Mouse (Mus musculus) hindbrain, embryonic 15.5 days (tissue): Measurements from ENCODE around the gene Gast. TPM values are rescaled to one million over a fixed set of nuclear protein-coding genes. Genes with fewer than 3 reads are reported as not detected.

Experiments used
- ATAC-seq: fragments of 200-750 bp; cut with Nextera tagmentation; 2 replicates; pipeline ENCODE4 v1.8.0; 2017; ENCODE audit warnings: low read depth, moderate number of reproducible peaks, moderate TSS enrichment; ENCODE audit not compliant: low FRiP score
- H3K27ac ChIP-seq: fragments of 300-500 bp; sonication (generic); replicated peaks from 2 replicates; pipeline ENCODE4 v1.5.1; 2015; ENCODE audit warnings: mild to moderate bottlenecking, inconsistent platforms
- H3K27me3 ChIP-seq: fragments of 300-500 bp; sonication (generic); 2 replicates; pipeline ENCODE4 v1.6.1; 2015; ENCODE audit warnings: control low read depth, inconsistent platforms
- H3K36me3 ChIP-seq: fragments of 300-500 bp; sonication (generic); 2 replicates; pipeline ENCODE4 v1.6.1; 2015; ENCODE audit warnings: control low read depth, inconsistent platforms
- H3K4me1 ChIP-seq: fragments of 300-500 bp; sonication (generic); replicated peaks from 2 replicates; pipeline ENCODE4 v1.6.1; 2015; ENCODE audit warnings: control low read depth, inconsistent platforms
- H3K4me2 ChIP-seq: fragments of 300-500 bp; sonication (generic); 2 replicates; pipeline ENCODE4 v1.6.1; 2015; ENCODE audit warnings: moderate library complexity, mild to moderate bottlenecking, inconsistent platforms
- H3K4me3 ChIP-seq: fragments of 300-500 bp; sonication (generic); 2 replicates; pipeline ENCODE4 v1.5.1; 2015; ENCODE audit warnings: mild to moderate bottlenecking, inconsistent platforms
- H3K9ac ChIP-seq: fragments of 300-500 bp; sonication (generic); 2 replicates; pipeline ENCODE4 v1.6.1; 2015; ENCODE audit warnings: inconsistent platforms
- H3K9me3 ChIP-seq: fragments of 300-500 bp; sonication (generic); 2 replicates; pipeline ENCODE4 v1.6.1; 2016; ENCODE audit warnings: control low read depth, inconsistent platforms
- WGBS: fragments of 180-500 bp; shearing (Covaris S2); methylation state at CpG from one replicate; pipeline ENCODE4 v1.1.7; 2015; 5-methylcytosine and 5-hydroxymethylcytosine counted together
- polyA plus RNA-seq: library from polyadenylated mRNA; unstranded; fragments of >200 nt; fragmentation: Nextera tagmentation; extraction: Ambion mirVana; gene quantifications from 2 replicates; pipeline ENCODE4 v1.2.1, GENCODE M21; 2015

Gene Gast
- polyA plus RNA-seq, 1 experiment from 2014 or later: 0.38 TPM

DNA sequence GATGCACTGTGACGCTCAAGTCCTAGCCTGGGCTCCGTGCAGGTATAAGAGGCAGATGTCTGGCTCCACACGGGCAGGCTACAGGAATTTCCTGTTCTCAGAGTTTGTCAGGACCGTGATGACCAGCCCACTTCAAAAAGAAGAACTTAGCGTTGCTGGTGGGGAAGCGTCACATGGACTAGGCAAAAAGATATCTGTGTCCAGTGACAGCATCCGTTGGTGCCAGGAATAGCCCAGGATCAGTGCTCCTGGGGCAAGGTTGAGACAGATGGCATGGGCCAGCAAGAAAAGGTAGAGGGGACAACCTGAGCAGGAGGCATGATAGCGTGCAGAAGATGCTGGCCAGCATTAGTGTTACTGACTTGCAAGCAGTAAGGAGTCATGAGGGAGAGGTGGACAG lies 35.6 kb downstream of the Gast start:
- Histone ChIP-seq H3K27ac (no peak overlapping the region), H3K9me3 (no peaks in the 10 kb centered on the region), H3K27me3 (no peaks in the 10 kb centered on the region), H3K4me3 (no peak overlapping the region), H3K4me2 (no peak overlapping the region), H3K9ac (no peak overlapping the region), H3K4me1 (no peaks in the 10 kb centered on the region), H3K36me3 (peaks cover 21% of the 10 kb centered on the region)
- 85% methylated on average over 8 of the region's 8 CpGs for WGBS
- no peak for ATAC-seq

DNA sequence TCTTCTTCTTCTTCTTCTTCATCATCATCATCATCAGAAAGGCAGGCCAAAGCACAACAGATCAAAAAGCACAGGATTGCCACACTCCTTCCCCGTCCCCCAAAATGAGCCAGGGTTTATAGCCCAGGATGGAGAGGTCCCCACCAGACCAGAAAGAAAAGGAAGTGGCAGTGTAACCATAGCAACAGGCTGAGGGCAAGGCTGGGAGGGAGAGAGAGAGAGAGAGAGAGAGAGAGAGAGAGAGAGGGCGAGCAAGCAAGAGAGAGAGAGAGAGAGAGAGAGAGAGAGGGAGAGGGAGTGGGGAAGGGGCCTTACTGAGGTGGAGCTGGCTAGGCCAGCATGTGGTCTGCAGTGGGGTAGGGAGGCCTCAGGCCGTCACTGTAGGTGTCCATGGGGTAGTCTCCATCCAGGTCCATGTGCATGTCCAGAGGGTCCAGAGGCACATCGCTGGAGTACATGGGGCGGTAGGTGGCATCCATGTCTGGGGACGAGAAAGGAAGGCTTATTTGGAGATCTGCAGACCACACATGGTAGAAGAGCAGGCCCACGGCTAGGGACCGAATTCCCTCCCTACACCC lies 37.9 kb downstream of the Gast start:
- H3K27me3 ChIP-seq: no peaks in the 10 kb centered on the region
- 55% methylated on average over 7 of the region's 8 CpGs for WGBS
- no peaks in the 10 kb centered on the region for H3K4me1 ChIP-seq
- peak; percentile 57; the same call in 1 of the 2 replicates for ATAC-seq
- no peak overlapping the region for H3K4me3 ChIP-seq
- H3K36me3 ChIP-seq: peaks cover 37% of the 10 kb centered on the region
- no peak overlapping the region for H3K27ac ChIP-seq
- H3K9ac ChIP-seq: no peak overlapping the region
- H3K4me2 ChIP-seq: no peak overlapping the region
- H3K9me3 ChIP-seq: no peaks in the 10 kb centered on the region

DNA sequence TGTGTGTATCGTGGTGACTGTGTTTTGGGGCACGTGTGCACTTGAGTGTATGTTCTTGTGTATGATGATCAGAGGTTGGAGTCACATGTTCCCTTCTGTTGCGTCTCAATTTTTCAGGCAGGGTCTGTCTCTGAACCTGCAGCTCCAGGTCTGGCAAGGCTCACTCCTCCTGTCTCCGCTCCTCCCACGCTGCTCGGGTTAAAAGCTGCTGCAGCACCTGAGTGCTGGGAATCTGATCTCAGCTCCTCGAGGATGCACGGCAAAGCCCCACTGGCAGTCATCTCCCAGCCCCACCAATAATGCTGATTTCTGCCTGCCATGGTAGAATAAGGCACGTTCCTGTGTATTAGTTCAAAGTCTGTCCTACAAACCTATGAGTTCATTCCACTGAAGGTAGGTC lies 40.9 kb downstream of the Gast start:
- Histone ChIP-seq H3K4me1 (no peaks in the 10 kb centered on the region), H3K27ac (no peak overlapping the region), H3K4me3 (no peak overlapping the region), H3K4me2 (no peak overlapping the region), H3K27me3 (no peaks in the 10 kb centered on the region), H3K9ac (no peak overlapping the region), H3K9me3 (no peaks in the 10 kb centered on the region), H3K36me3 (peaks cover 57% of the 10 kb centered on the region)
- WGBS: 86% methylated on average over 9 of the region's 9 CpGs
- no peak for ATAC-seq

DNA sequence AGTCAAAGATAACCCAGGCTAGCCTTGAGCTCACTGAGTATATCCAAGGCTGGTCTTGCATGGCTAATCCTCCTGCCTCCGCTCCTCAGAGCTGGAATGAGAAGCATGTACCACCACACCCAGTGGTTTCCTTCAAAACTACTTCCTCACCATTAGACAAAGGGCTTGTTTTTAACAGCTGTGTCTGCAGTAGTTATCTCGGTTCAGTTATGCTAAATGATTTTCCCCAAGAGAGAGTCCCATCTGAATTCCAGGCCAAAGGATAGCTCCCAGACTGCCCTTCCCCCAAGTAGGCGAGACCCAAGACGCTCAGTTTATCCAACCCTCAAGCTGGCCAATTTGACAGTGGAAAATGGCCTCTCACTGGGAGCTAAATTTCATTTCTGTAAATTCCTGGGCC lies 41.8 kb downstream of the Gast start:
- ATAC-seq: no peak
- WGBS: 75% methylated on average over 4 of the region's 4 CpGs
- Histone ChIP-seq H3K9ac (no peak overlapping the region), H3K4me2 (no peak overlapping the region), H3K36me3 (peaks cover 65% of the 10 kb centered on the region), H3K9me3 (no peaks in the 10 kb centered on the region), H3K4me1 (no peaks in the 10 kb centered on the region), H3K27me3 (no peaks in the 10 kb centered on the region), H3K4me3 (no peak overlapping the region), H3K27ac (no peak overlapping the region)

DNA sequence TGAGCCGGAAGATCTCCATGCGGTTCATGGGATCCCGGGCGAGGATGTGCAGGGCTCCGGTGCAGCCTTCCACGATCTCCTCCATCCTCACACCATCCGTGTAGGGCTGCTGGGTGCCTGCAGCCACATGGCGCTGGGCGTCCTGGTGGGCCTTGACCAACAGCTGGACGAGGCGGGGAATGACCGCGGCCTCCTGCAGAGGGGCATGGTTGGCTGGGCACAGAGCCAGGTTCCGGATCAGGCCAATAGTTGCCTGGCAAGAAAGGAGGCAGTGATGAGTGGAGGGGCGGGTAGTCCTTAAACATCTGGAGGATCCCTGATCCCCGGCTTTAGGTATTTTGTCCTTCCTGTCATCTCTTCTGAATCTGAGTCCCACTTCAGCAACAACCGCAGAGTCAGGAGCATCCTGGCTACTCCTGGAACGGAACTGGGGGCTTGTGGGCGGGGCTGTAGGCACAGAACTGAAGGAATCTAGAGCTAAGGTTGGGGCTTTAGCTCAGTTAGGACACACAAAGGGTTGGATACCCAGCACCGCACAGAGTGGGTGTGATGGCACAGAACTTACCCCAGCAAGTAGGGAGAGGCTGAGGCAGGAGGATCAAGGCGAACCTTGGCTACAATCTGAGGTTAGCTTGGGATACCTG lies 42.7 kb downstream of the Gast start:
- Histone ChIP-seq H3K4me3 (no peak overlapping the region), H3K27ac (no peak overlapping the region), H3K4me1 (no peaks in the 10 kb centered on the region), H3K4me2 (no peak overlapping the region), H3K36me3 (peaks cover 72% of the 10 kb centered on the region), H3K9ac (no peak overlapping the region), H3K9me3 (no peaks in the 10 kb centered on the region), H3K27me3 (no peaks in the 10 kb centered on the region)
- 92% methylated on average over 21 of the region's 21 CpGs for WGBS
- no peak for ATAC-seq

DNA sequence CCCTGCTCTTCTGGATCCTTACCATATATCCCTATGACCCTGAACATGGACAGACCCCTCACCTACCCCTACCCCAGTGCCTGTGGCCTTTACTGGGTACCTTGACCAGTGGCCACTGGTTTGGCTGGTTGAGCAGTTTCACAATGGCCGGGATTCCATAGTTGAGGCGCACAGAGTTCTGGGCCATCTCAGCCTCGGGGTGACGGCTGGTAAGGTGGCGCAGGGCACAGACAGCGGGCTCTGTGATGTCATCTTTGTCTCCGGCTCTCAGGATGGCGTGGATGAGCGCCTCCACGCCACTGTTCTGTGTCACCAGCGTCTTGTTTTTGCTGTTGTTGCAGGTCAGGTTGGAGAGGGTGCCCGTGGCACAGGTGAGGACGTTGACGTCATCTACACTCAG lies 43.8 kb downstream of the Gast start:
- no peak overlapping the region for H3K27ac ChIP-seq
- peaks cover 76% of the 10 kb centered on the region for H3K36me3 ChIP-seq
- no peak for ATAC-seq
- H3K4me1 ChIP-seq: no peaks in the 10 kb centered on the region
- H3K9me3 ChIP-seq: no peaks in the 10 kb centered on the region
- H3K27me3 ChIP-seq: no peaks in the 10 kb centered on the region
- no peak overlapping the region for H3K4me2 ChIP-seq
- WGBS: 98% methylated on average over 14 of the region's 14 CpGs
- H3K9ac ChIP-seq: no peak overlapping the region
- no peak overlapping the region for H3K4me3 ChIP-seq

DNA sequence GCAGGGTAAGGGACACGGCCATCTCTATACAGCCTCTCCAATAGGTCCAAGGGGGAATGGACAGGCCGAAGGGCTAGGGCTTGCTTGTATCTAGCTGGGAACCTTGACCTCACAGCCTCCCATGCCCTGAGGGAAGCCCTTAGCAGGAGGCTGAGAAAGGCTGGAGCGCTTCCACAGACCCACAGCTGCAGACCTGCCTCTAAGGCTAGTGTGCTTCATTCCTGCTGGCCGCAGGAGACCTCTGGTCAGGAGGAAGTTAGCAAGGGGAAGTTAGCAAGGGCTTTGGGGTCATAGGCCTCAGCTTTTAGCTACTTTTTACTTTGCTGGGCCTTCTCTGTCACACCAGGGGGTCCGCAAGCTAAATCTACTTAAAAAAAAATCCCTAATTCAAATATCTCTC lies 44.2 kb downstream of the Gast start:
- WGBS: 92% methylated on average over 5 of the region's 5 CpGs
- H3K27me3 ChIP-seq: no peaks in the 10 kb centered on the region
- H3K27ac ChIP-seq: no peak overlapping the region
- ATAC-seq: no peak
- H3K4me3 ChIP-seq: no peak overlapping the region
- no peak overlapping the region for H3K9ac ChIP-seq
- H3K9me3 ChIP-seq: no peaks in the 10 kb centered on the region
- no peaks in the 10 kb centered on the region for H3K4me1 ChIP-seq
- H3K36me3 ChIP-seq: peaks cover 76% of the 10 kb centered on the region
- no peak overlapping the region for H3K4me2 ChIP-seq

DNA sequence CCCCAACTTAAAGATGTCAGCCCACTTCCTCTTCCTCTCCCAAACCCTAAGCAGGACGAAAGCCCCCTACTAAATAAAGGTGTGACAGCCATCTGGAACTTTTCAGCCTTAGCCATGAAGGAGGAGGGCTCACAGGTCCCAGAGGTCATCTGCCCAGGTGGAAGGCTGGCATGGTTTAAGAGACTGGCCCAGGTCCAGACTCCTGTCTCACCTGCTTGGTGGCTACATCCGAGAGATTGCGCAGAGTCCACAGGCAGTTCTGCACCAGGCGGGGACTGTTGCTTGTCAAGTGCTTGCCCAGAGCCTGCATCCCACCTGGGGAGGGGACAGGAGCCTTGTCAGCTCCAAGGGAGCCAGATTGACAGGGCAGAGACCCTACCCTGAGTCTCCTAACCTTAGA lies 45.1 kb downstream of the Gast start:
- no peak overlapping the region for H3K4me2 ChIP-seq
- WGBS: 88% methylated on average over 4 of the region's 4 CpGs

DNA sequence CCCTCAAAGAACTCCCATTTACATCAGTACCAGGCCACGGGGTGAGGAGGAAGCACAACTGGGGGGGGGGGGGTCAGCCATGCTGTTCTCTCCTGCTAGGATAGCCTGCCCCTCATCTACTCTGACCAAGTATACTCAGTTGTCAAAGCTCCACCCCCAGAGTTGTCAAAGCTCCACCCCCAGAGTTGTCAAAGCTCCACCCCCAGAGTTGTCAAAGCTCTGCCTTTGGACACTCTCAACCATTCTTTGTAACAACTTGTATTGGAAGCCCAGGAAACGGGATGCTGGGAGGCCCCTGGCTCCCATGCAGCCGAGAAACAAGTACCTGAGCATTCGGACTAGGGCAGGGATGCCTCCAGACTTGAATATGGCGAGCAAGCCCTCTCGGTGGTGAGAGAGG lies 48.5 kb downstream of the Gast start:
- ATAC-seq: no peak
- WGBS: 79% methylated on average over 6 of the region's 6 CpGs

More for the DNA sequence above, 45.1 kb downstream of the Gast start:
- H3K27me3 ChIP-seq: no peaks in the 10 kb centered on the region
- H3K9ac ChIP-seq: no peak overlapping the region
- H3K4me1 ChIP-seq: no peaks in the 10 kb centered on the region
- H3K27ac ChIP-seq: no peak overlapping the region
- peaks cover 73% of the 10 kb centered on the region for H3K36me3 ChIP-seq
- H3K4me3 ChIP-seq: no peak overlapping the region
- no peaks in the 10 kb centered on the region for H3K9me3 ChIP-seq
- ATAC-seq: no peak

DNA sequence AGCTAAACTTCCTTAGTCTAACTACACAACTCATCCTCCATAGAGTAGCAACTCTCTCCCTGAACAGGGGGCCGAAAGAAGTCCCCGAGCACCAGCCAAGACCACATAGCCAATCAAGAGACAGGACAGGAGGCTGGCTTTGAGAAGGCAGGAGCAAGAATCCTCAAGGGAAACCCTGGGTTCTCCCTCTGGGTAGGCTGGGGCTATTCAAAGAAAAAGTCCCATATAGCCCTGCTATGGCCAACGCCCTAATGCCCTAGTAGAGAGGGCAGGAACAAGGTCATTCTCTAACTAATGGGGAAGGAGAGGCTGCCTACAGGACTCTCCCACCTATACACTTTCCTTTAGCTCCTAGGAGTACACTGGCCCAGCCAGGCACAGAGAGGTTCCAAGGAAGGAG lies 50.8 kb downstream of the Gast start:
- WGBS: 91% methylated on average over 3 of the region's 3 CpGs
- no peak overlapping the region for H3K4me3 ChIP-seq
- no peaks in the 10 kb centered on the region for H3K27me3 ChIP-seq
- peaks cover 50% of the 10 kb centered on the region for H3K36me3 ChIP-seq
- H3K4me1 ChIP-seq: peaks cover 13% of the 10 kb centered on the region
- no peak overlapping the region for H3K4me2 ChIP-seq
- H3K9ac ChIP-seq: no peak overlapping the region
- H3K27ac ChIP-seq: no peak overlapping the region
- H3K9me3 ChIP-seq: no peaks in the 10 kb centered on the region
- ATAC-seq: no peak

More for the DNA sequence above, 48.5 kb downstream of the Gast start:
- Histone ChIP-seq H3K27ac (no peak overlapping the region), H3K36me3 (peaks cover 65% of the 10 kb centered on the region), H3K4me1 (peaks cover 1% of the 10 kb centered on the region), H3K4me3 (no peak overlapping the region), H3K27me3 (no peaks in the 10 kb centered on the region), H3K4me2 (no peak overlapping the region), H3K9ac (no peak overlapping the region), H3K9me3 (no peaks in the 10 kb centered on the region)

DNA sequence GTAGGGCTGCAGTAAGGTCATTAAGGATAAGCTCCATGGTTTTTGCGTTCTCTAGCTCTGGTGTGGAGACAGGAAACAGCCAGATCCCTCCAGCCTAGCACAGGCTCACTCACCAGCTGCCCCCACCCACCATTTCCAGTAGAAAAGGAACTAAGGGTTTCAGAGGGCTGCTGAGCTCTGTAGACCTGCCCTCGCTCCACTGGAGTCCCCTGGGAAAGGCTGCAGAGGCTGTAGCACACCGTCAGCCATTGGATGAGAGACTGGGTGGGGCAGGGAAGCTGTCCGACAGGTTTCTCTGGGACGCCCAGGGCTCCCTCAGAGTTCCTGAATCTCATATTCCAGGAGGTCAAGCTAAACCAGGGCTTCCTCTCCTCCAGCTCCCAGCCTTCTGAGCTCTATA lies 52.4 kb downstream of the Gast start:
- Histone ChIP-seq H3K9me3 (no peaks in the 10 kb centered on the region), H3K9ac (no peak overlapping the region), H3K4me1 (peaks cover 22% of the 10 kb centered on the region), H3K36me3 (peaks cover 37% of the 10 kb centered on the region), H3K4me2 (no peak overlapping the region), H3K4me3 (no peak overlapping the region), H3K27me3 (no peaks in the 10 kb centered on the region), H3K27ac (no peak overlapping the region)
- no peak for ATAC-seq
- WGBS: 49% methylated on average over 5 of the region's 5 CpGs
